Mouse (Mus musculus) midbrain, postnatal 0 days (tissue): ENCODE measurements around the gene Mcur1. TPM values are rescaled to one million over a fixed set of nuclear protein-coding genes. Genes with fewer than 3 reads are reported as not detected.
A peak's percentile ranks its signal among the peaks of the same experiment; 100 is the strongest.

Experiments used
- ATAC-seq: fragments of 200-750 bp; cut with Nextera tagmentation; 2 replicates; pipeline ENCODE4 v1.8.0; 2017; ENCODE audit warnings: moderate number of reproducible peaks, mild to moderate bottlenecking, moderate TSS enrichment, moderate library complexity; ENCODE audit not compliant: low FRiP score
- DNase-seq: peaks from one replicate; pipeline ENCODE4 v3.0.0-alpha.2; 2015; ENCODE audit warnings: low spot score
- H3K27ac ChIP-seq: fragments of 300-500 bp; sonication (generic); 2 replicates; pipeline ENCODE4 v1.5.1; 2014; ENCODE audit warnings: low read depth, mild to moderate bottlenecking, low read length, mixed read lengths
- H3K27me3 ChIP-seq: fragments of 300-500 bp; sonication (generic); 2 replicates; pipeline ENCODE4 v1.6.1; 2014; ENCODE audit warnings: low read length, control low read depth, mixed read lengths; ENCODE audit not compliant: insufficient read depth
- H3K36me3 ChIP-seq: fragments of 300-500 bp; sonication (generic); 2 replicates; pipeline ENCODE4 v1.6.1; 2014; ENCODE audit warnings: low read length, control low read depth, mixed read lengths; ENCODE audit not compliant: insufficient read depth
- H3K4me1 ChIP-seq: fragments of 300-500 bp; sonication (generic); 2 replicates; pipeline ENCODE4 v1.6.1; 2014; ENCODE audit warnings: mild to moderate bottlenecking, control low read depth, antibody characterized with exemption, low read length, mixed read lengths; ENCODE audit not compliant: insufficient read depth
- H3K4me2 ChIP-seq: fragments of 300-500 bp; sonication (generic); 2 replicates; pipeline ENCODE4 v1.6.1; 2014; ENCODE audit warnings: low read depth, mild to moderate bottlenecking, low read length, mixed read lengths; ENCODE audit not compliant: poor library complexity, severe bottlenecking
- H3K4me3 ChIP-seq: fragments of 300-500 bp; sonication (generic); 2 replicates; pipeline ENCODE4 v1.5.1; 2014; ENCODE audit warnings: low read depth, mild to moderate bottlenecking, low read length, moderate library complexity
- H3K9ac ChIP-seq: fragments of 300-500 bp; sonication (generic); replicated peaks from 2 replicates; pipeline ENCODE4 v1.6.1; 2014; ENCODE audit warnings: mild to moderate bottlenecking, low read length, moderate library complexity, mixed read lengths; ENCODE audit not compliant: poor library complexity, severe bottlenecking
- H3K9me3 ChIP-seq: fragments of 300-500 bp; sonication (generic); 2 replicates; pipeline ENCODE4 v1.6.1; 2016; ENCODE audit warnings: low read length, control low read depth
- CTCF ChIP-seq: IDR thresholded peaks from 2 replicates; pipeline ENCODE4 v1.5.1; 2016; ENCODE audit warnings: antibody characterized with exemption, mild to moderate bottlenecking
- WGBS: fragments of 180-500 bp; shearing (Covaris S2); extraction: QIAGEN DNeasy Blood & Tissue Kit; methylation state at CpG from one replicate; pipeline ENCODE4 v1.1.7; 2014; 5-methylcytosine and 5-hydroxymethylcytosine counted together
- polyA plus RNA-seq: library from polyadenylated mRNA; unstranded; fragments of >200 nt; fragmentation: Nextera tagmentation; extraction: Ambion mirVana; gene quantifications from 2 replicates; pipeline ENCODE4 v1.2.1, GENCODE M21; 2015
- total RNA-seq: library from RNA; depleted of rRNA; stranded (reverse); fragments of >200 nt; gene quantifications from 2 replicates; pipeline ENCODE4 v1.2.3, GENCODE M21; 2014

The Mcur1 gene
- total and polyA plus RNA-seq, 2 experiments from 2014 or later, result 7.0 to 9.9 TPM

DNA sequence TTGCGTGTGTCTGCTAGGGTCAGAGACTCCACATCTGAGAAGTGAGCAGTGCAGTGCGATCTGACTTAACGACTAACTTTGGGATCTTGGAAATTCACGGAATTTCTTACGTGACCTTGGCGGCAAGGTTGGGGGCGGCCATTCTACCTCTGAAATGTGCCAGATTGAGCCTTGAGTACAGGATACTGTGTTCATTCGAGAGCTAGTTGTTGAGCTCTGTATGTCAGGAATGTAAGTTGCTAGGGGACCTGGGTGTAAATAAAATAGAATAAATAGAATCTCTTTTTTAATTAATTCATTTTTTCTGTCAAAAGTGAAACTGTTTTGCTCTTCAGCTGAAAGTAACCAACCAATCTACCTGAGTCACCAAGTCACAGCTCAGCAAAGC lies 32.7 kb upstream of the Mcur1 start:
- H3K4me2 ChIP-seq, result no peak overlapping the region
- H3K4me3 ChIP-seq, result no peak overlapping the region
- ATAC-seq (no peak), DNase-seq (no peak)
- H3K36me3 ChIP-seq, result no peaks in the 10 kb centered on the region
- H3K9me3 ChIP-seq, result no peaks in the 10 kb centered on the region
- no peak overlapping the region for H3K9ac ChIP-seq
- no peak overlapping the region for H3K27ac ChIP-seq
- WGBS, result 74% methylated on average over 8 of the region's 8 CpGs
- TF ChIP-seq CTCF, result no peak
- no peaks in the 10 kb centered on the region for H3K4me1 ChIP-seq
- H3K27me3 ChIP-seq, result no peaks in the 10 kb centered on the region

DNA sequence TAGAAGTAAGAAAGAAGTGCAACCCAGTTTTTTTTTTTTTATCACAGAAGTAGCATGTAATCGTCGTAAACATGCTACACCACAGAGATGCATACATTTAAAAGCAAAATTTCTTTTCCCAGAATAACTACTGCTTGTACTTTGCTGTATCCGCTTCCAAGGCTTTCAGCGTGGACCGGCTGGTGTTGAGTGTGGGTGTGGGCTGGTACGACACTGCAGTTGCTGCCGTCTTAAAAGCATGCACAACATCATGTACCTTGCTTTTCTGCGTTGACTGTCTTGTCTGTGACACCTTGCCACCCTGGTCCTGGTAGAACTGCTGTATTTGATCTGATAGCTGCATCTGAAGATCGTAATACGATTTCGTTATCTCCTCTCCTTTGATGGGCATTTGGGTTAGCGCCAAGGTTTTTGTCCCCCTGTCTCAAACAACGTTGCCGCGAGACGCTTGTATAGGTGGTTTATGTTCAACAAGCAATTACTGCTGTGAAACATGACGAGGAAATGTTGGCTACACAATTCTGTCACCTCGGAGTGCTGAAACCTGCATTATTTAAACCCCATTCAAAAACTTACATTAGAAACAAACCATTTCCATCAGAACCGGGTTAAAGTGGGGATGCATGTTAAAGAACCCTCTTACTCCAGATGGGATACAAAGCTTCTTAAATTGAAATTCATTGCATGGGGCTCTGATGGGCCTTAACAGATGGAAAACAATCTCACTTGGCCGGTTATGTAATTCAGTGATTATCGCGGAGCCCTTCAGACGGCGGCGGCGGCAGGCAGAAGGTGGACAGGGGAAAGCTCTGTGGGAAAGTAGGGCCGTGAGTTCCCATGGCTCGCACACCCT lies 32.1 kb upstream of the Mcur1 start:
- WGBS, result 62% methylated on average over 28 of the region's 28 CpGs
- H3K9me3 ChIP-seq, result no peaks in the 10 kb centered on the region
- H3K4me2 ChIP-seq, result no peak overlapping the region
- no peak overlapping the region for H3K9ac ChIP-seq
- H3K4me3 ChIP-seq, result no peak overlapping the region
- no peaks in the 10 kb centered on the region for H3K27me3 ChIP-seq
- no peak overlapping the region for H3K27ac ChIP-seq
- peak; percentile 24 for DNase-seq
- no peak for ATAC-seq
- no peak for TF ChIP-seq CTCF
- H3K36me3 ChIP-seq, result no peaks in the 10 kb centered on the region
- no peaks in the 10 kb centered on the region for H3K4me1 ChIP-seq

DNA sequence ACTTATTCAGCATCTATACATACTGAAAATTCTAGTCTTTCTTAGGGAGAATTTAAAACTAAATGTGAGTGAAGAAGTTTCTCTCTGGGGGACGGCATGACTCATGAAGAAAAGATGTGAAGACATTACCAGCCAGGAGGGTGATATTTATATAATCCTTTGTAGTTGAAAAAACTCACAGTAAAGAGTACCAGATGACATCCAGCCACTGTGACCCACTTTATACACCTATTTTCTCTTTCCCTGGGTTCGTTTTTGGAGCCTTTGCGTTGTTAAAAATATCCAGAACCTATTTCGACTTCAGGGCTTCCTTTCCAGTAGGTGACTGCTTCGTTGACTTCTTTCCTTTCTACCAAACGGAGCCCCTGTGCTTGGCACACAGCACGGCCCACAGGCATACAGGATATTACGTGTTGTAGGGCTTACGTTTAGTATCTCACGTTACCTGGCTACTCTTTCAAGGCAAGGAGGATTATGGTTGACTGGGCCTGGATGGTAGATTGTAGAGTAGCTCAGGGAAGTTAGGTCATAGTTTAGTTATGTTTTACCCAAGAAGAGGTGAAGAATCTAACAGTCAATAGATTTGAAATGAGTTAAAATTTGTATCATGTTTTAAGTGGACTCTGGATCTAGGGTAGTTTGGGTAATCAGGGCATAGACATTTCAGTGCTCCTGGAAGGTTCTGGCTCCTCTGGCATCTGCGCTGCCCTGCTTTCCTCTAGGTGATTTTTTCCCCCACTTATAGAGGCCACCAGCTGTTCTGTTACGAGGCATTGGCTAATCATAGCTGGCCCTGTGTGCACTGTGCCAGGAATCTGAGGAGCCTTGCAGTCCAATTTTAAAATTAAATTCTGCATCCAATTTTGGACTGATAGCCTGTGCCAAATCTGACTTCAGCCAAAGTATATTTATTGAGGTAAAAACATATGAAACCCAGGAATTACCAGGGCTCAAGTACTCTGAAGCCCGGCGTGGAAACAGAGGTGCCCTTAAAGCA lies 28.2 kb upstream of the Mcur1 start:
- Histone ChIP-seq H3K4me1 (0 out of 2 replicates have a peak, but pooled peaks cover 1% of the 10 kb centered on the region), H3K27me3 (no peaks in the 10 kb centered on the region), H3K9me3 (no peaks in the 10 kb centered on the region), H3K4me3 (no peak overlapping the region), H3K36me3 (no peaks in the 10 kb centered on the region), H3K4me2 (no peak overlapping the region), H3K9ac (no peak overlapping the region), H3K27ac (no peak overlapping the region)
- DNase-seq (no peak), ATAC-seq (no peak)
- 81% methylated on average over 14 of the region's 14 CpGs for WGBS
- no peak for TF ChIP-seq CTCF

DNA sequence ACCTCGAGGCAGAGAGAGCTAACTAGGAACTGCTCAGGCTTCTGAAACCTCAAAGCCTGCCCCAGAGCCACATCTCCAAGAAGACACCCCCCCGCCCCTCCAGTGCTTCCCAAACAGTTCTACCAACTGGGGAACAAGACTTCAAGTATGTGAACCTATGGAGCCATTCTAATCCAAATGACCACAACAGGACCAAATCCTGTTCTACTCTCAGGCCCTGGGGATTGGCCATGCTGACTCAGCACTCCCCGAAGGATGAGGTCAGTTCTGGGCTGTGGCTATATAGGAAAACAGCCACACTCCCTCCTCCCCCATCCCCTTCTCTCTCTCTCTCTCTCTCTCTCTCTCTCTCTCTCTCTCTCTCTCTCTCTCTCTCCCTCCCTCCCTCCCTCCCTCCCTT lies 27.0 kb upstream of the Mcur1 start:
- no peak for TF ChIP-seq CTCF
- Histone ChIP-seq H3K36me3 (no peaks in the 10 kb centered on the region), H3K9me3 (no peaks in the 10 kb centered on the region), H3K4me1 (0 out of 2 replicates have a peak, but pooled peaks cover 3% of the 10 kb centered on the region), H3K27ac (no peak overlapping the region), H3K4me3 (no peak overlapping the region), H3K9ac (no peak overlapping the region), H3K27me3 (no peaks in the 10 kb centered on the region), H3K4me2 (no peak overlapping the region)
- 84% methylated on average over 3 of the region's 3 CpGs for WGBS
- ATAC-seq (no peak), DNase-seq (no peak)

DNA sequence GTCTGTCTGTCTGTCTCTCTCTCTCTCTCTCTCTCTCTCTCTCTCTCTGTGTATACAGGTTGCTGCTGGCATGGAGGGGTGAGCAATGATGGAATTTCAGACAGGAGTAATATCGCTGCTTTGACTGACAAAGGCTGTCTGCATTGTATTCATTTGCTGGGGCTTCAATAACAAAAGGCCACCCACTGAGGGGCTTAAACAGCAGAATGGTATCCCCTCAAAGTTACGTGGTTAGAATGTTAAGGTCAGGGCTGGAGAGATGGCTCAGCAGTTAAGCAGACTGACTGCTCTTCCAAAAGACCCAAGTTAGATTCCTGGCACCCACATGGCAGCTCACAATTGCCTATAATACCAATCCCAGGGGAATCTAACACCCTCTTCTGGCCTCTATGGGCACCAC lies 25.3 kb upstream of the Mcur1 start:
- TF ChIP-seq CTCF, result no peak
- H3K4me1 ChIP-seq, result 0 out of 2 replicates have a peak, but pooled peaks cover 3% of the 10 kb centered on the region
- no peaks in the 10 kb centered on the region for H3K27me3 ChIP-seq
- H3K4me3 ChIP-seq, result no peak overlapping the region
- no peaks in the 10 kb centered on the region for H3K36me3 ChIP-seq
- no peak overlapping the region for H3K4me2 ChIP-seq
- WGBS, result 32% methylated on average over 2 of the region's 2 CpGs
- no peaks in the 10 kb centered on the region for H3K9me3 ChIP-seq
- no peak for DNase-seq
- ATAC-seq, result no peak
- H3K27ac ChIP-seq, result no peak overlapping the region
- H3K9ac ChIP-seq, result no peak overlapping the region
